Mouse (Mus musculus) embryonic facial prominence, embryonic 10.5 days (tissue): ENCODE measurements at regions not wholly inside any gene's neighbourhood (a gene's known extent, or its start where the extent isn't known, plus 50 kb on each side); places are given as distances from the start of the nearest gene placed in this dataset.

Source experiments
- DNase-seq: peaks from one replicate; pipeline ENCODE4 v3.0.0-alpha.2; 2017; ENCODE audit warnings: low spot score
- H3K27ac ChIP-seq: fragments of 300-500 bp; sonication (generic); replicated peaks from 2 replicates; pipeline ENCODE4 v1.5.1; 2016; ENCODE audit warnings: mild to moderate bottlenecking
- H3K27me3 ChIP-seq: fragments of 300-500 bp; sonication (generic); replicated peaks from 2 replicates; pipeline ENCODE4 v1.6.1; 2016; ENCODE audit warnings: low read depth, mild to moderate bottlenecking; ENCODE audit not compliant: poor library complexity, severe bottlenecking
- H3K36me3 ChIP-seq: fragments of 300-500 bp; sonication (generic); replicated peaks from 2 replicates; pipeline ENCODE4 v1.6.1; 2016; ENCODE audit warnings: mild to moderate bottlenecking, moderate library complexity
- H3K4me1 ChIP-seq: fragments of 300-500 bp; sonication (generic); 2 replicates; pipeline ENCODE4 v1.6.1; 2016
- H3K4me3 ChIP-seq: fragments of 300-500 bp; sonication (generic); 2 replicates; pipeline ENCODE4 v1.5.1; 2016; ENCODE audit warnings: mild to moderate bottlenecking, moderate library complexity
- H3K9me3 ChIP-seq: fragments of 300-500 bp; sonication (generic); 2 replicates; pipeline ENCODE4 v1.6.1; 2016; ENCODE audit warnings: mild to moderate bottlenecking
- WGBS: fragments of 180-500 bp; shearing (Covaris S2); methylation state at CpG from one replicate; pipeline ENCODE4 v1.1.7; 2016; 5-methylcytosine and 5-hydroxymethylcytosine counted together

DNA sequence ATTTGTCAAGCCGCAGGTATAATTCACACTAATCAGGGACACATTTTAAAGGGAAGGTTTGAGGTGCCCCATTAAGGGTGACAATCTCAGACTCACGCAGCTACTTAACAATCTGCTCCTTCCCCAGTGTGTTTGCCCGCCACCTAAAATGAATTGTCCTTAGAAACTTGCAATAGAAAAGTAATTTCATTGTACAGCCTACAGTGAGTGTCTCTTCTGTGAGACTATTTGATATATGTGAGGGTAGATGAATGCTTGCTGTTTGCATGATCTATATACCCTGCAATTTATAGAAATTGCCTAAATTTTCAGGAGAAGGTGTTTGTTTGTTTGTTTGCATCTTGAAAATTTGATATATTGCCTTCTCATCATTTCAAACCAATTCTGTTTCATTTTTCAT lies 135.1 kb upstream of the Ogfrl1 start:
- Histone ChIP-seq H3K27ac (no peak overlapping the region), H3K4me3 (no peak overlapping the region), H3K9me3 (no peaks in the 10 kb centered on the region), H3K36me3 (no peaks in the 10 kb centered on the region), H3K27me3 (no peaks in the 10 kb centered on the region), H3K4me1 (no peaks in the 10 kb centered on the region)
- 90% methylated on average over 3 of the region's 3 CpGs for WGBS
- no peak for DNase-seq

GRCm38 (mm10) chr1:23536621-23537020 lies 139.0 kb upstream of the Ogfrl1 start:
- no peaks in the 10 kb centered on the region for H3K9me3 ChIP-seq
- H3K4me3 ChIP-seq: no peak overlapping the region
- H3K27ac ChIP-seq: no peak overlapping the region
- WGBS: 86% methylated on average over 10 of the region's 10 CpGs
- DNase-seq: no peak
- H3K27me3 ChIP-seq: no peaks in the 10 kb centered on the region
- H3K36me3 ChIP-seq: no peaks in the 10 kb centered on the region
- H3K4me1 ChIP-seq: no peaks in the 10 kb centered on the region

DNA sequence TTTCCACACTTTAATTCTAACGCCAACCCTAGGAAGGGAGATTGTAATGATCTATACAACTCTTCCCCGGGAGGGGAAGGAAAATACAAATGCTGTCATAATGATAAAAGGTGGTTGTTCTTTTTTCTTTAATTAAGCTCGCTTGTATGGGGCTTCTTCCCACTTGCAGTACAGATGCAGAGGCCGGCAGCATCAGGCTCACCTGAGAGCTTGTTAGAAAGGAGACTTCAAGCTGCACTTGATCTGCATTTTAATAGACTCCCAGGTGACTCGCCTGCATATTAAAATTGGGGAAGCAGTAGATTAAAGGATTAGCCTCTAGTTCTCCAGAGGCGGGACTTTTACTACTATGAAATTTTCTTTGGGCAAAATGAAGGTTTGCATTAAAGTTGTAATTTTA lies 140.8 kb upstream of the Ogfrl1 start:
- WGBS: 38% methylated on average over 6 of the region's 6 CpGs
- Histone ChIP-seq H3K4me3 (no peak overlapping the region), H3K27me3 (no peaks in the 10 kb centered on the region), H3K9me3 (no peaks in the 10 kb centered on the region), H3K4me1 (no peaks in the 10 kb centered on the region), H3K36me3 (no peaks in the 10 kb centered on the region), H3K27ac (no peak overlapping the region)
- no peak for DNase-seq

GRCm38 (mm10) chr1:23540594-23540993 lies 143.0 kb upstream of the Ogfrl1 start:
- no peaks in the 10 kb centered on the region for H3K36me3 ChIP-seq
- H3K27me3 ChIP-seq: no peaks in the 10 kb centered on the region
- DNase-seq: no peak
- no peaks in the 10 kb centered on the region for H3K9me3 ChIP-seq
- no peak overlapping the region for H3K4me3 ChIP-seq
- H3K27ac ChIP-seq: no peak overlapping the region
- 84% methylated on average over 7 of the region's 7 CpGs for WGBS
- no peaks in the 10 kb centered on the region for H3K4me1 ChIP-seq

DNA sequence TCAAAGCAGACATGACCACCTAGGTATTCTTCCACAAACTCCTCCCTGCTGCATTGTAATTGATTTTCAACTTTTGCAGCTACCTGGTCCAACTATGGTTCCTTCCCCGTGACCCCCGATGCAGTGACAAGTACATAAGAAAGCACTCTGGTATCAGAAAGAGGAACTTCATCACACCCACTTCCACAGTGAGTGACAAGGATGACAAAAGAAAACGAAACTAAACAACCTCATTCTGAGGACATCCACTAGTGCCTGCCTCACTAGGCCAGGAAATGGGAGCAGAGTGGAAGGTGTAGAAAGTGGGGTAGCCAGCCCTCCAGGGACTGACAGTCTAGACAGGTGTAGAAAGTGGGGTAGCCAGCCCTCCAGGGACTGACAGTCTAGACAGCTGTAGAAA lies 158.2 kb upstream of the Ogfrl1 start:
- Histone ChIP-seq H3K9me3 (no peaks in the 10 kb centered on the region), H3K36me3 (no peaks in the 10 kb centered on the region)

DNA sequence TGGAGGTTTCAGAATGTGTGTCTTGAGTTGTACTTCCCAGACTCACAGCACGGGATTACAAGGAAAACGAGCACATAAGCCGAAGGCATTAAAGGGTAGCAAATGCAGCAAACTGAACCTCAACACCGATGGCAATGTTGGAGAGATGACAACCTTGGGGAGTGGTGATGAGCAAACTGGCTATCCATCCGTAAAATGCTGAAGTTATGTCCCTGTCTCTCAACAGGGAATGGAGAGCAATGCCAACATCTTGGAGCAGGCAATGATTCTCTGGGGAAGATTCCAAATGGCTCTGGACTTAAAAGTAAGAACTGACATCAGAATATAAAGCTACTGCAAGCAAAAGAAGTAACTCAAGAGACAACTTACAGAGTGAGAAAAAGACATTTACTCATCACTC lies 170.5 kb upstream of the Ogfrl1 start:
- Histone ChIP-seq H3K9me3 (no peaks in the 10 kb centered on the region), H3K36me3 (no peaks in the 10 kb centered on the region), H3K27me3 (no peaks in the 10 kb centered on the region), H3K4me1 (no peaks in the 10 kb centered on the region), H3K27ac (no peak overlapping the region), H3K4me3 (no peak overlapping the region)
- no peak for DNase-seq
- 94% methylated on average over 5 of the region's 5 CpGs for WGBS

More for the DNA sequence above, 158.2 kb upstream of the Ogfrl1 start:
- H3K4me1 ChIP-seq: no peaks in the 10 kb centered on the region
- no peak for DNase-seq
- 83% methylated on average over 3 of the region's 3 CpGs for WGBS
- no peak overlapping the region for H3K4me3 ChIP-seq
- no peaks in the 10 kb centered on the region for H3K27me3 ChIP-seq
- H3K27ac ChIP-seq: no peak overlapping the region

GRCm38 (mm10) chr1:23574461-23574860 lies 176.9 kb upstream of the Ogfrl1 start:
- Histone ChIP-seq H3K27ac (no peak overlapping the region), H3K4me3 (no peak overlapping the region), H3K4me1 (no peaks in the 10 kb centered on the region), H3K36me3 (no peaks in the 10 kb centered on the region), H3K27me3 (no peaks in the 10 kb centered on the region), H3K9me3 (no peaks in the 10 kb centered on the region)
- 78% methylated on average over 7 of the region's 7 CpGs for WGBS
- DNase-seq: no peak

GRCm38 (mm10) chr1:23575005-23575404 lies 177.4 kb upstream of the Ogfrl1 start:
- H3K4me1 ChIP-seq: no peaks in the 10 kb centered on the region
- DNase-seq: no peak
- H3K9me3 ChIP-seq: no peaks in the 10 kb centered on the region
- no peaks in the 10 kb centered on the region for H3K27me3 ChIP-seq
- H3K27ac ChIP-seq: no peak overlapping the region
- no peaks in the 10 kb centered on the region for H3K36me3 ChIP-seq
- H3K4me3 ChIP-seq: no peak overlapping the region

GRCm38 (mm10) chr1:23575515-23575914 lies 177.9 kb upstream of the Ogfrl1 start:
- H3K9me3 ChIP-seq: no peaks in the 10 kb centered on the region
- WGBS: 91% methylated on average over 2 of the region's 2 CpGs
- H3K27me3 ChIP-seq: no peaks in the 10 kb centered on the region
- H3K27ac ChIP-seq: no peak overlapping the region
- DNase-seq: no peak
- no peak overlapping the region for H3K4me3 ChIP-seq
- H3K4me1 ChIP-seq: no peaks in the 10 kb centered on the region
- H3K36me3 ChIP-seq: no peaks in the 10 kb centered on the region

DNA sequence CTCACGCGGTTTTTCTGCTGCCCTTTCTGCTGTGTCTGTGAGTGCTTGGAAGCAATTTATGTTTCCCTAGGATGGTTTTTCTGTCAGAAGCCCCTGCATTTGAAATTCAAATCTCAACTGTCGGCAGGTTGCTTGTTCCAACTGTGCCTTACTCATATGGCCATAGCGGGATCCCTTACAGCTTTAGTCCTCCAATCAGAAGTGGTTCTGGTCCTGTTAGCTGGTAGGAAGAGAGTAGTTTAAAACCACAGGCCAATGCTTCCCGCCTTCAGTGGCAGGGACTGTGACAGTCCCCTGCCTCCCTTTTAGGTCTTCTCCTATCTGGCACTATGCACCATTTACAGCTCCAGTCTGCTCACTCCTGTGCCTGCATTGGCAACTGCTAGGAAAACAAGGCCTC lies 178.6 kb upstream of the Ogfrl1 start:
- Histone ChIP-seq H3K4me3 (no peak overlapping the region), H3K4me1 (no peaks in the 10 kb centered on the region), H3K27ac (no peak overlapping the region), H3K9me3 (no peaks in the 10 kb centered on the region), H3K36me3 (no peaks in the 10 kb centered on the region), H3K27me3 (no peaks in the 10 kb centered on the region)
- DNase-seq: no peak
- WGBS: 68% methylated on average over 5 of the region's 5 CpGs

DNA sequence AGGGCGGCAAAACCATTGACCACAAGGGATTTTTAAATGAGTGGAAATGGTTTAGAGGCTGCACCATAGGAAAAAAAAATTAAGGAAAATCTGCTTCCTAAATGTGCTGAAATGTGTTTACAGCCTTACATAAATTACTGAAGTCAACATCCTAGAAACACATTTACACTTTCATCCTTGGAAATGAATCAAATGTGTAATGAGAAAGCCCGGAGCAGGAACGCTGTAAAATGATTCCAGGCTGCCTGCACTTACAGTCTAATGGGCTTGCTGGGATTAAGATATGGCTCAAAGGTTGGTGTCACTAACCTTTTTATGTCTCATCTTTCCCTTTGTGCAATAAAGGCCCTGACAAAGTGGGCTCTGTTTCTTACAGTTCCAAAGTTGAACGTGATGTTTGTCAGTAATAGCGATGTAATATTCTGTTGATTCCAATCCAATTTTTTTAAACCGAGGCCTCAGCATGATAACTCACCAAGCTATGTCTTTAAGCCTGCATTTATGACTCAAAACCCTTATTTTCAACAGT lies 172.1 kb upstream of the B3gat2 start:
- H3K36me3 ChIP-seq: no peaks in the 10 kb centered on the region
- H3K27me3 ChIP-seq: no peaks in the 10 kb centered on the region
- no peak for DNase-seq
- H3K4me1 ChIP-seq: no peaks in the 10 kb centered on the region
- no peak overlapping the region for H3K27ac ChIP-seq
- WGBS: 82% methylated on average over 6 of the region's 6 CpGs
- no peak overlapping the region for H3K4me3 ChIP-seq
- no peaks in the 10 kb centered on the region for H3K9me3 ChIP-seq

- 90% methylated on average over 4 of the region's 4 CpGs for WGBS
- Histone ChIP-seq H3K27ac (no peak overlapping the region), H3K36me3 (no peaks in the 10 kb centered on the region), H3K9me3 (no peaks in the 10 kb centered on the region), H3K4me3 (no peak overlapping the region), H3K27me3 (no peaks in the 10 kb centered on the region), H3K4me1 (no peaks in the 10 kb centered on the region)
- no peak for DNase-seq
Observed at GRCm38 (mm10) chr1:23602710-23603291, 158.8 kb upstream of the B3gat2 start.

GRCm38 (mm10) chr1:23629366-23629765 lies 132.2 kb upstream of the B3gat2 start:
- no peaks in the 10 kb centered on the region for H3K36me3 ChIP-seq
- 60% methylated on average over 4 of the region's 4 CpGs for WGBS
- H3K27ac ChIP-seq: no peak overlapping the region
- no peaks in the 10 kb centered on the region for H3K9me3 ChIP-seq
- H3K4me1 ChIP-seq: no peaks in the 10 kb centered on the region
- no peak overlapping the region for H3K4me3 ChIP-seq
- no peaks in the 10 kb centered on the region for H3K27me3 ChIP-seq
- no peak for DNase-seq

- no peak for DNase-seq
- Histone ChIP-seq H3K9me3 (no peaks in the 10 kb centered on the region), H3K27ac (no peak overlapping the region), H3K36me3 (no peaks in the 10 kb centered on the region), H3K27me3 (no peaks in the 10 kb centered on the region), H3K4me1 (no peaks in the 10 kb centered on the region), H3K4me3 (no peak overlapping the region)
- 82% methylated on average over 2 of the region's 2 CpGs for WGBS
Observed at GRCm38 (mm10) chr1:23645093-23645492, 116.5 kb upstream of the B3gat2 start.
